Mouse (Mus musculus): ENCODE measurements at regions not wholly inside any gene's neighbourhood (a gene's known extent, or its start where the extent isn't known, plus 50 kb on each side); places are given as distances from the start of the nearest gene placed in this dataset.

DNA sequence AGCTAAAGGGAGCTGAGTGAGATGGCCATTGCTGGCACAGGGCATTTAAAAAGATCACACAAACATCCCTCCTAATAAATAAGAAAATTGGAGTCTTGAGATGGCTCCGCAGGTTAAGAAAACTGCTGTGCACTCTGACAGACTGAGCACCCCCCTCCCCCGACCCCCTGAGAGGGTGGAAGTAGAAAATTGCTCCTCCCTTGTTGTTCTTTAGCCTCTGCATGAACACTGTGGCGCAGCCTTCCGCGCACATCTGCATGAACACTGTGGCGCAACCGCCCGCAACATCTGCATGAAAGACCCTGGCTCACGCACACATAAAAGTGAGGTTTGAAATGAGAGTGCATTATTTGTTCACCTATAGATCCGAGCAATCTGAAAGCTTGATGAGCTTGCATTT lies 50.2 kb upstream of the Itsn2 start:
- intact Hi-C loops (cut with DNase I) = loop anchor here (10.0 kb wide), 1 partner anchor 267 kb away; no protein-coding TSS in a partner anchor
- no peaks in the 10 kb centered on the region for H3K27me3 ChIP-seq (ENCODE audit: control insufficient read depth, insufficient read depth, low read length)

DNA sequence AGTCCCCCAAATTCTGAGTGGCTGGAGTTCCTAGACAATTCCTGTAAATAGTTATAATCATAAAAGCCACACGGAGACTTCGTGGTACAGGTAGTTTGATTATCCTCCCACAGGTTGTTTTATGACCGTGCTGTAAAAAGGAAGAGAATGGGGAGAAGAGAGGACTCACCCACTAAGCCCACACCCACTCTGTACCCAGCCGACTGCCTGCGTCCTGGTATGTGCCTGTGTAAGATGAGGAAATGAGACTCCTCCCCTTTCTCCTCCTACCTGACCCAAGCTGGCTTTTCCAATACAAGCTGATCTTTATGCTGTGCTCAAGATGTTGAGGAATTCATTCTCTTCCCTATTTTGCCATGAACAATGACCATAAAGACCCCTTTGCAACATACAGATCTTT lies 57.3 kb upstream of the Ncoa1 start:
- Histone ChIP-seq H3K4me1 (ENCODE audit: control insufficient read depth, insufficient read depth, low read length) (no peaks in the 10 kb centered on the region), H3K36me3 (ENCODE audit: control insufficient read depth, insufficient read depth, low read length) (no peaks in the 10 kb centered on the region), H3K27me3 (ENCODE audit: control insufficient read depth, insufficient read depth, low read length) (no peaks in the 10 kb centered on the region), H3K27ac (no peak overlapping the region), H3K9ac (ENCODE audit: low read depth, low read length) (no peak overlapping the region), H3K79me2 (replicated peaks; ENCODE audit: control insufficient read depth, insufficient read depth, low read length) (no peaks in the 10 kb centered on the region), H3K4me3 (no peak overlapping the region)
- intact Hi-C loops (cut with DNase I) = no loop called here
- TF ChIP-seq POLR2A (IDR thresholded peaks at IDR 0.05; ENCODE audit: insufficient read depth, low read depth, low read length) (no peak), CTCF (IDR thresholded peaks at IDR 0.05) (no peak), EP300 (IDR thresholded peaks at IDR 0.05; ENCODE audit: insufficient read depth, low read depth, low read length) (no peak)
- 63% methylated on average over 5 of the region's 5 CpGs for WGBS
- no peak for DNase-seq

More for the DNA sequence above, 50.2 kb upstream of the Itsn2 start:
- TF ChIP-seq EP300 (IDR thresholded peaks at IDR 0.05; ENCODE audit: insufficient read depth, low read depth, low read length) (no peak), POLR2A (IDR thresholded peaks at IDR 0.05; ENCODE audit: insufficient read depth, low read depth, low read length) (no peak), CTCF (IDR thresholded peaks at IDR 0.05) (no peak)
- DNase-seq = no peak
- no peak overlapping the region for H3K4me3 ChIP-seq
- no peaks in the 10 kb centered on the region for H3K79me2 ChIP-seq (replicated peaks; ENCODE audit: control insufficient read depth, insufficient read depth, low read length)
- WGBS = 89% methylated on average over 10 of the region's 10 CpGs
- no peaks in the 10 kb centered on the region for H3K4me1 ChIP-seq (ENCODE audit: control insufficient read depth, insufficient read depth, low read length)
- no peak overlapping the region for H3K27ac ChIP-seq
- H3K9ac ChIP-seq (ENCODE audit: low read depth, low read length) = no peak overlapping the region
- H3K36me3 ChIP-seq (ENCODE audit: control insufficient read depth, insufficient read depth, low read length) = no peaks in the 10 kb centered on the region

DNA sequence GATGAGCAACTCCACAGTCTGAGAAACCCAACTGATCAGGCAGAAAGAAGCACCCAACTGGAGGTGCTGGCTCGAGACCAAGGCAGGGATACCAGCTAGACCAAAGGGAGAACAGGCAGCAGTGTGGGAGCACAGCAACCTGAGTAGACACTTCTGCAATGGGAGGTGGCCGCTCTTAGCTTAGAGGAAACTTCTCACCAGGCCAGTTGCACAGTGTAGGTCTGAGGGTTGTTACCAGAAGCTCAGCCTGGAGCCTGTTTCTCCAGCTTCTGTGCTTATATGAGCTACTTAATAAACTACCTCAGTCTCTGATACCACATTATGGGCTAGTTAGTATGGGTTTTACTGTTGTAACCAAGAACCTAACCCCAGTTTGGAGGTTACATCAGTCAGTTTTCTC lies 56.7 kb upstream of the Ncoa1 start:
- TF ChIP-seq POLR2A (IDR thresholded peaks at IDR 0.05; ENCODE audit: insufficient read depth, low read depth, low read length) = no peak
- 77% methylated on average over 2 of the region's 2 CpGs for WGBS
- no peak for DNase-seq
- H3K27ac ChIP-seq = no peak overlapping the region
- H3K27me3 ChIP-seq (ENCODE audit: control insufficient read depth, insufficient read depth, low read length) = no peaks in the 10 kb centered on the region
- H3K4me3 ChIP-seq = no peak overlapping the region
- H3K36me3 ChIP-seq (ENCODE audit: control insufficient read depth, insufficient read depth, low read length) = no peaks in the 10 kb centered on the region
- intact Hi-C loops (cut with DNase I) = no loop called here
- no peaks in the 10 kb centered on the region for H3K4me1 ChIP-seq (ENCODE audit: control insufficient read depth, insufficient read depth, low read length)
- H3K9ac ChIP-seq (ENCODE audit: low read depth, low read length) = no peak overlapping the region
- H3K79me2 ChIP-seq (replicated peaks; ENCODE audit: control insufficient read depth, insufficient read depth, low read length) = no peaks in the 10 kb centered on the region

DNA sequence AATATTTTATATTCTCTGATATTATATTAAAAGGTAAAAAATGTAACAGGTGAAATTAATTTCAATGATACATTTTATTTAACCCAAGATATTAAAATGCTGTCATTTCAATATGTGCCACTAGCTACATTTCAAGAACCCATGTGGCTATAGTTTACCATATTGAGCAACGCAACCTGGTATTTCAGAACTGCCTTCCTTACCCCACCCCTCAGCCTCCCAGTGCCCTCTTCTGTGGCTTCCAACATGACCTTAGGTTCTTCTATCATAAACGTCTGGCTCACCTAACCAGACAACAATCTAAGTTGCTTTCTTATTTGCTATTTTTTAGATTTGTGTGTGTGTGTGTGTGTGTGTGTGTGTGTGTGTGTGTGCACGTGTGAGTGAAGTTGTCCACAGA lies 55.7 kb upstream of the Ncoa1 start:
- DNase-seq = no peak
- no peak overlapping the region for H3K9ac ChIP-seq (ENCODE audit: low read depth, low read length)

DNA sequence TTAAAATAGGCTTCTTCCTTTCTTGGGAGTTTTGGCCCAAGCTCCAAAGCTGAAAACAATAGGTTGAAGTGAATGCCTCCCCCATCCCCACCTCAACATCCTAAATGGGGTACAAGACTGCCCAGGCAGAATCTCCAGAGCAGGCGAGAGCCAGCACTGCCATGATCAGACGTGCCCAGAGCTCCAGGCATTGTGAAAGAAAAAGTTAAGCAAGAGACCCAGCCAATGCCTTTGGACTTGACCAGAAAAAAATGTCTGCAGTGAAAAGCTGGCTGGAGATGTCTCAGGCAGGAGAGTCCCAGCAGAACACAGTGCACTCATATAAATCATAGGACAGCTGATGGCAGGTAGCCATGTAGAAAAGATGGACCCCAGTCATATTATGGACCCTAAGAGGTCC lies 50.0 kb upstream of the Ncoa1 start:
- WGBS = 36% methylated on average over 2 of the region's 2 CpGs
- H3K36me3 ChIP-seq (ENCODE audit: control insufficient read depth, insufficient read depth, low read length) = no peaks in the 10 kb centered on the region
- intact Hi-C loops (cut with DNase I) = no loop called here
- no peak overlapping the region for H3K27ac ChIP-seq
- no peaks in the 10 kb centered on the region for H3K79me2 ChIP-seq (replicated peaks; ENCODE audit: control insufficient read depth, insufficient read depth, low read length)
- no peak overlapping the region for H3K4me3 ChIP-seq
- H3K4me1 ChIP-seq (ENCODE audit: control insufficient read depth, insufficient read depth, low read length) = peaks cover 5% of the 10 kb centered on the region
- TF ChIP-seq CTCF (IDR thresholded peaks at IDR 0.05) (no peak), POLR2A (IDR thresholded peaks at IDR 0.05; ENCODE audit: insufficient read depth, low read depth, low read length) (no peak), EP300 (IDR thresholded peaks at IDR 0.05; ENCODE audit: insufficient read depth, low read depth, low read length) (no peak)
- no peak for DNase-seq
- no peaks in the 10 kb centered on the region for H3K27me3 ChIP-seq (ENCODE audit: control insufficient read depth, insufficient read depth, low read length)
- no peak overlapping the region for H3K9ac ChIP-seq (ENCODE audit: low read depth, low read length)

More for the DNA sequence above, 55.7 kb upstream of the Ncoa1 start:
- no peaks in the 10 kb centered on the region for H3K27me3 ChIP-seq (ENCODE audit: control insufficient read depth, insufficient read depth, low read length)
- WGBS = 77% methylated on average over 3 of the region's 3 CpGs
- no peak overlapping the region for H3K27ac ChIP-seq
- no peaks in the 10 kb centered on the region for H3K4me1 ChIP-seq (ENCODE audit: control insufficient read depth, insufficient read depth, low read length)
- intact Hi-C loops (cut with DNase I) = no loop called here
- no peaks in the 10 kb centered on the region for H3K79me2 ChIP-seq (replicated peaks; ENCODE audit: control insufficient read depth, insufficient read depth, low read length)
- TF ChIP-seq POLR2A (IDR thresholded peaks at IDR 0.05; ENCODE audit: insufficient read depth, low read depth, low read length) (no peak), CTCF (IDR thresholded peaks at IDR 0.05) (no peak), EP300 (IDR thresholded peaks at IDR 0.05; ENCODE audit: insufficient read depth, low read depth, low read length) (no peak)
- H3K4me3 ChIP-seq = no peak overlapping the region
- H3K36me3 ChIP-seq (ENCODE audit: control insufficient read depth, insufficient read depth, low read length) = no peaks in the 10 kb centered on the region
